Mouse (Mus musculus) heart, postnatal 25 days (tissue): ENCODE results near the gene Serpinb9. TPM values are rescaled to one million over a fixed set of nuclear protein-coding genes. Genes with fewer than 3 reads are reported as not detected.
"Not testable (repeated sequence)": the region's sequence is repeated elsewhere in the genome, so short reads cannot be mapped to it uniquely, and the experiment has no call there.

Experiments
- DNase-seq: peaks from one replicate; pipeline ENCODE4 v3.0.0; 2022; ENCODE audit warnings: low spot score
- intact Hi-C: fragments of 180-260 bp; cut with DNase I; formaldehyde crosslinking; loops from one replicate; pipeline ENCODE4 v1.15.1; 2025
- total RNA-seq, 2 experiments: library from RNA; stranded (reverse); gene quantifications; 2 replicates each; pipeline ENCODE4 v1.2.3; 2021

Gene Serpinb9
- 1 to 10 TPM; 9.0 to 9.8 TPM for total RNA-seq

- intact Hi-C loops = loop anchor here (5.0 kb wide), 1 partner anchor 36 kb away; the partner anchor contains the start of gene Serpinb6b
- no peak for DNase-seq
Measured at GRCm38 (mm10) chr13:33002950-33003349, at the start of gene Serpinb9. TSS of gene Serpinb9 (plus strand) at chr13:33003250.

GRCm38 (mm10) chr13:32956537-32956936, 46.5 kb upstream of the Serpinb9 start:
- DNase-seq = no peak
- intact Hi-C loops = no loop called here

- DNase-seq = no peak
- intact Hi-C loops = no loop called here
Measured at GRCm38 (mm10) chr13:32957917-32958316, 45.1 kb upstream of the Serpinb9 start.

- intact Hi-C loops, DNase-seq: not testable (repeated sequence)
Measured at GRCm38 (mm10) chr13:32958521-32958920, 44.5 kb upstream of the Serpinb9 start.

GRCm38 (mm10) chr13:32963990-32964753, 38.9 kb upstream of the Serpinb9 start:
- no peak for DNase-seq
- intact Hi-C loops = loop anchor here (2.0 kb wide), 2 partner anchors 61 to 115 kb away; partner anchors contain the start of gene Serpinb1b

- peak; percentile 29 for DNase-seq
- intact Hi-C loops = loop anchor here (2.0 to 5.0 kb wide), 3 partner anchors 37 to 114 kb away; partner anchors contain the start of genes Serpinb1b and Serpinb9
Measured at GRCm38 (mm10) chr13:32964989-32965811, 37.9 kb upstream of the Serpinb9 start, which contains the start of gene Serpinb6b. TSS of gene Serpinb6b (plus strand) at chr13:32965209.

GRCm38 (mm10) chr13:32966116-32966515, 36.9 kb upstream of the Serpinb9 start:
- no peak for DNase-seq
- intact Hi-C loops = loop anchor here (5.0 kb wide), 1 partner anchor 36 kb away; the partner anchor contains the start of gene Serpinb9

GRCm38 (mm10) chr13:32967233-32967632, 35.8 kb upstream of the Serpinb9 start:
- DNase-seq = no peak
- intact Hi-C loops = loop anchor here (5.0 kb wide), 1 partner anchor 35 kb away; the partner anchor contains the start of gene Serpinb9

GRCm38 (mm10) chr13:32968353-32968984, 34.6 kb upstream of the Serpinb9 start:
- intact Hi-C loops = loop anchor here (5.0 kb wide), 1 partner anchor 34 kb away; the partner anchor contains the start of gene Serpinb9
- DNase-seq = no peak

- no peak for DNase-seq
- intact Hi-C loops = loop anchor here (5.0 kb wide), 1 partner anchor 33 kb away; the partner anchor contains the start of gene Serpinb9
Measured at GRCm38 (mm10) chr13:32968996-32969640, 33.9 kb upstream of the Serpinb9 start.

- DNase-seq = no peak
- intact Hi-C loops = loop anchor here (5.0 kb wide), 1 partner anchor 33 kb away; the partner anchor contains the start of gene Serpinb9
Measured at GRCm38 (mm10) chr13:32969641-32970040, 33.4 kb upstream of the Serpinb9 start.

- no peak for DNase-seq
- intact Hi-C loops = no loop called here
Measured at GRCm38 (mm10) chr13:32970776-32971175, 32.3 kb upstream of the Serpinb9 start.

- no peak for DNase-seq
- intact Hi-C loops = no loop called here
Measured at GRCm38 (mm10) chr13:32974268-32974667, 28.8 kb upstream of the Serpinb9 start.

- DNase-seq = no peak
- intact Hi-C loops = no loop called here
Measured at GRCm38 (mm10) chr13:32974889-32975460, 28.1 kb upstream of the Serpinb9 start.

- DNase-seq = no peak
- intact Hi-C loops = no loop called here
Measured at GRCm38 (mm10) chr13:32975710-32976109, 27.3 kb upstream of the Serpinb9 start.

- DNase-seq = no peak
- intact Hi-C loops = no loop called here
Measured at GRCm38 (mm10) chr13:32982556-32983042, 20.5 kb upstream of the Serpinb9 start.

- DNase-seq = no peak
- intact Hi-C loops = no loop called here
Measured at GRCm38 (mm10) chr13:32986256-32986655, 16.8 kb upstream of the Serpinb9 start.

GRCm38 (mm10) chr13:32993152-32993893, 9.7 kb upstream of the Serpinb9 start:
- intact Hi-C loops = no loop called here
- DNase-seq = no peak
